Mouse (Mus musculus) hindbrain, embryonic 13.5 days (tissue): ENCODE measurements around the gene H2-Q2. TPM values are rescaled to one million over a fixed set of nuclear protein-coding genes. Genes with fewer than 3 reads are reported as not detected.
"Not testable (repeated sequence)": the region's sequence is repeated elsewhere in the genome, so short reads cannot be mapped to it uniquely, and the experiment has no call there.

ENCODE experiments used
- ATAC-seq: fragments of 200-750 bp; cut with Nextera tagmentation; 2 replicates; pipeline ENCODE4 v1.8.0; 2017; ENCODE audit warnings: moderate TSS enrichment; ENCODE audit not compliant: low FRiP score
- H3K27ac ChIP-seq: fragments of 300-500 bp; sonication (generic); 2 replicates; pipeline ENCODE4 v1.5.1; 2015; ENCODE audit warnings: inconsistent platforms, mild to moderate bottlenecking, moderate library complexity
- H3K27me3 ChIP-seq: fragments of 300-500 bp; sonication (generic); 2 replicates; pipeline ENCODE4 v1.6.1; 2015; ENCODE audit warnings: mild to moderate bottlenecking, inconsistent platforms
- H3K36me3 ChIP-seq: fragments of 300-500 bp; sonication (generic); 2 replicates; pipeline ENCODE4 v1.6.1; 2015; ENCODE audit warnings: mild to moderate bottlenecking, inconsistent platforms
- H3K4me1 ChIP-seq: fragments of 300-500 bp; sonication (generic); replicated peaks from 2 replicates; pipeline ENCODE4 v1.6.1; 2015; ENCODE audit warnings: inconsistent platforms
- H3K4me2 ChIP-seq: fragments of 300-500 bp; sonication (generic); 2 replicates; pipeline ENCODE4 v1.6.1; 2015; ENCODE audit warnings: inconsistent platforms, mild to moderate bottlenecking, moderate library complexity
- H3K4me3 ChIP-seq: fragments of 300-500 bp; sonication (generic); 2 replicates; pipeline ENCODE4 v1.5.1; 2015; ENCODE audit warnings: mild to moderate bottlenecking, inconsistent platforms
- H3K9ac ChIP-seq: fragments of 300-500 bp; sonication (generic); 2 replicates; pipeline ENCODE4 v1.6.1; 2015; ENCODE audit warnings: mild to moderate bottlenecking, inconsistent platforms
- H3K9me3 ChIP-seq: fragments of 300-500 bp; sonication (generic); 2 replicates; pipeline ENCODE4 v1.6.1; 2016; ENCODE audit warnings: inconsistent platforms
- WGBS: fragments of 180-500 bp; shearing (Covaris S2); methylation state at CpG from one replicate; pipeline ENCODE4 v1.1.7; 2015; 5-methylcytosine and 5-hydroxymethylcytosine counted together
- polyA plus RNA-seq: library from polyadenylated mRNA; unstranded; fragments of >200 nt; fragmentation: Nextera tagmentation; extraction: Ambion mirVana; gene quantifications from 2 replicates; pipeline ENCODE4 v1.2.1, GENCODE M21; 2015

Gene H2-Q2
- 0.68 and 1.0 TPM in 2 replicates for polyA plus RNA-seq

GRCm38 (mm10) chr17:35342071-35342671, at the start of gene H2-Q2:
TSS of gene H2-Q2 (plus strand) at chr17:35342242.
- Histone ChIP-seq H3K9ac (peak within 1 kb of the TSS; percentile 64), H3K4me2 (peak within 1 kb of the TSS; percentile 79), H3K27me3 (peaks cover 66% of the 10 kb centered on the region), H3K36me3 (no peaks in the 10 kb centered on the region), H3K27ac (no peak within 1 kb of the TSS), H3K4me3 (peak within 1 kb of the TSS; percentile 45), H3K4me1 (peaks cover 13% of the 10 kb centered on the region), H3K9me3 (no peaks in the 10 kb centered on the region)
- 1% methylated on average over 40 of the region's 40 CpGs for WGBS
- ATAC-seq, result no peak

- ATAC-seq, H3K4me1 ChIP-seq, H3K9me3 ChIP-seq, H3K27ac ChIP-seq, H3K36me3 ChIP-seq, H3K27me3 ChIP-seq, H3K4me3 ChIP-seq, H3K9ac ChIP-seq, H3K4me2 ChIP-seq: not testable (repeated sequence)
- 8% methylated on average over 5 of the region's 5 CpGs for WGBS
Observed at GRCm38 (mm10) chr17:35295796-35296195, 46.2 kb upstream of the H2-Q2 start.

GRCm38 (mm10) chr17:35300261-35300945, 41.6 kb upstream of the H2-Q2 start:
- WGBS, result 89% methylated on average over 7 of the region's 7 CpGs
- H3K9me3 ChIP-seq, H3K9ac ChIP-seq, H3K27ac ChIP-seq, H3K27me3 ChIP-seq, H3K4me2 ChIP-seq, H3K36me3 ChIP-seq, H3K4me1 ChIP-seq, H3K4me3 ChIP-seq, ATAC-seq: not testable (repeated sequence)

- 0 out of 2 replicates have a peak, but pooled peaks cover 4% of the 10 kb centered on the region for H3K27me3 ChIP-seq
- H3K9me3 ChIP-seq, result no peaks in the 10 kb centered on the region
- no peak overlapping the region for H3K27ac ChIP-seq
- H3K9ac ChIP-seq, result no peak overlapping the region
- no peaks in the 10 kb centered on the region for H3K4me1 ChIP-seq
- ATAC-seq, result no peak
- H3K36me3 ChIP-seq, result no peaks in the 10 kb centered on the region
- WGBS, result 34% methylated on average over 13 of the region's 13 CpGs
- H3K4me3 ChIP-seq, result no peak overlapping the region
- H3K4me2 ChIP-seq, result no peak overlapping the region
Observed at GRCm38 (mm10) chr17:35301645-35302258, 40.3 kb upstream of the H2-Q2 start.

- Histone ChIP-seq H3K27me3 (peaks cover 8% of the 10 kb centered on the region; the same call in 1 of the 2 replicates), H3K4me1 (no peaks in the 10 kb centered on the region), H3K36me3 (no peaks in the 10 kb centered on the region), H3K4me2 (no peak overlapping the region), H3K9me3 (no peaks in the 10 kb centered on the region), H3K4me3 (no peak overlapping the region), H3K9ac (no peak overlapping the region), H3K27ac (no peak overlapping the region)
- 83% methylated on average over 2 of the region's 2 CpGs for WGBS
- no peak for ATAC-seq
Observed at GRCm38 (mm10) chr17:35303271-35303670, 38.8 kb upstream of the H2-Q2 start.

GRCm38 (mm10) chr17:35303756-35304350, 38.2 kb upstream of the H2-Q2 start:
- no peak overlapping the region for H3K4me3 ChIP-seq
- no peaks in the 10 kb centered on the region for H3K9me3 ChIP-seq
- WGBS, result 85% methylated on average over 10 of the region's 10 CpGs
- no peak overlapping the region for H3K4me2 ChIP-seq
- H3K27ac ChIP-seq, result no peak overlapping the region
- no peak overlapping the region for H3K9ac ChIP-seq
- no peaks in the 10 kb centered on the region for H3K36me3 ChIP-seq
- H3K27me3 ChIP-seq, result peaks cover 12% of the 10 kb centered on the region
- no peaks in the 10 kb centered on the region for H3K4me1 ChIP-seq
- no peak for ATAC-seq

GRCm38 (mm10) chr17:35304478-35304877, 37.6 kb upstream of the H2-Q2 start:
- Histone ChIP-seq H3K4me2 (no peak overlapping the region), H3K27me3 (peaks cover 15% of the 10 kb centered on the region), H3K36me3 (no peaks in the 10 kb centered on the region), H3K4me3 (no peak overlapping the region), H3K9ac (no peak overlapping the region), H3K27ac (no peak overlapping the region), H3K9me3 (no peaks in the 10 kb centered on the region), H3K4me1 (no peaks in the 10 kb centered on the region)
- no peak for ATAC-seq
- 76% methylated on average over 6 of the region's 6 CpGs for WGBS

DNA sequence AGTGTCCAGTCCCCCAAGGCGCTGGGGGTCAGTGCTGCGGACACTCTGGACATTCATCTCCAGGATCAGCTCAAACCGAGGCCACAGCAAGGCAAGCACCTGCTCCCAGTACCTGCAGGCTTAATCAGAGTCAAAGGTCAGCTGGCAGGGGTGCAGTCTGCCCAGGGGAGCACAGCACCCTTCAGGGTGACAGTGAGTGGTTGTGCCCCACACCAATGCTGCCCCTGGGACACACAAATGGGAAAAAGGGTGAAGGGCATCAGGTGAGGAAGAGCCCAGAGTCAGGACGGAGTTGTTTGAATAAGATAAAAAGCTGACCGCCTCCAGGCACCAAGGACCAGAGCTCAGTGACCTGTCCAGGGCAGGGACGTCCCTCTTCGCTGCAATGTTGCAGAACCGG, 37.1 kb upstream of the H2-Q2 start:
- not testable (repeated sequence) for H3K4me1 ChIP-seq, H3K4me2 ChIP-seq, H3K4me3 ChIP-seq, H3K9me3 ChIP-seq, H3K27ac ChIP-seq, ATAC-seq, H3K9ac ChIP-seq, H3K36me3 ChIP-seq
- WGBS, result 83% methylated on average over 8 of the region's 8 CpGs
- H3K27me3 ChIP-seq, result peaks cover 15% of the 10 kb centered on the region

DNA sequence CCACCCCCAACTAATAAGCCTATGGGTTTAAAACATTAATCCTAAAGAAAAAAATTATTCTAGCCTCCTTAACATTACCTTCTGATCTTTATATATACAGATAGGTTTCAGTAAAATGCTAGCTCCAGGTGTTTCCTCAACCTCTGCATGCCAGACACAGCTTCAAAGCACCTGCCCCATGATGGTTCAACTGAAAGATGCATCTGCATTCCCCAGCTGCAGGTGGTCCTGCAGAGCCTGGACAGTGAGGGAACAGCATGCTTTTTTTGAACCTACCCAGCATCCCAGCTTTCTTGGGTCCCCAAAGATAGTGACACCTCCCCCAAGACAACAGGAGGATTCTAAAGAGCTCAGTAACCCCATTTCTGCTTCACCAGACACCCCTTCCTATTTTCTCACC, 23.4 kb upstream of the H2-Q2 start:
- Histone ChIP-seq H3K4me1 (peaks cover 12% of the 10 kb centered on the region), H3K27me3 (peaks cover 62% of the 10 kb centered on the region), H3K9ac (no peak overlapping the region)

DNA sequence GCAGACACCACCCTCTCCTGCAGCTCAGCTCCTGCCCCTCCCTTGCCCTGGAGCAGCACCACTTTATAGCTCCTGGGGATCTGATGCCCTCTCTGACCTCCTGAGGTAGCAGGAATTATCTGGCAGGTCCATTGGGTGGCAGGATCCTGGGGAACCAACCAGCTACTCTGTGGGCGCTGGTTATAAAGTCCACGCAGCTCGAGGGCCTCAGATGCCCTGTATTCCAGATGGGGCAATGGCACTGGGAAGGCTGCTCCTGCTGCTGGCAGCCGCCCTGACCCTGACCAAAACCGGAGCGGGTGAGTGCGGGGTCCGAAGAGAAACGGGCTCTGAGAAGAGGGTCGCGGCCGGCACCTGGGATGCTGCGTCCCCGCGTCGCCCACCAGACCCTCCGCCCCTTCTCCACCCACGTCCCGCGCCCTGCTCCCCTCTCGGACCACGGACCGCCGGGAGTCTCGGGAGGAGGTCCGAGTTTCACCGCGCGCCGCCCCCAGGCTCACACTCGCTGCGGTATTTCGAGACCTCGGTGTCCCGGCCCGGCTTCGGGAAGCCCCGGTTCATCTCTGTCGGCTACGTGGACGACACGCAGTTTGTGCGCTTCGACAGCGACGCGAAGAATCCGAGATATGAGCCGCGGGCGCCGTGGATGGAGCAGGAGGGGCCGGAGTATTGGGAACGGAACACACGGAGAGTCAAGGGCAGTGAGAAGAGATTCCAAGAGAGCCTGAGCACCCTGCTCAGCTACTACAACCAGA, 21.5 kb upstream of the H2-Q2 start, which contains the start of gene H2-Q1:
TSS of gene H2-Q1 (plus strand) at position 79 of the 755 bp plus-strand sequence.
- Histone ChIP-seq H3K4me2 (peak within 1 kb of the TSS; percentile 60), H3K9ac (peak within 1 kb of the TSS; percentile 49), H3K4me1 (peaks cover 12% of the 10 kb centered on the region), H3K4me3 (peak within 1 kb of the TSS; percentile 39), H3K36me3 (no peaks in the 10 kb centered on the region), H3K27me3 (peaks cover 60% of the 10 kb centered on the region), H3K9me3 (no peaks in the 10 kb centered on the region), H3K27ac (no peak within 1 kb of the TSS)
- 2% methylated on average over 53 of the region's 55 CpGs for WGBS
- no peak for ATAC-seq

More for the DNA sequence above, 23.4 kb upstream of the H2-Q2 start:
- no peak for ATAC-seq
- Histone ChIP-seq H3K4me3 (no peak overlapping the region), H3K4me2 (no peak overlapping the region), H3K9me3 (no peaks in the 10 kb centered on the region), H3K36me3 (no peaks in the 10 kb centered on the region), H3K27ac (no peak overlapping the region)

- H3K4me1 ChIP-seq, result peaks cover 12% of the 10 kb centered on the region
- not testable (repeated sequence) for H3K4me3 ChIP-seq, H3K4me2 ChIP-seq, H3K9ac ChIP-seq, H3K27ac ChIP-seq, H3K9me3 ChIP-seq, H3K36me3 ChIP-seq, ATAC-seq
- peaks cover 39% of the 10 kb centered on the region for H3K27me3 ChIP-seq
- WGBS, result 58% methylated on average over 1 of the region's 1 CpGs
Observed at GRCm38 (mm10) chr17:35325124-35325523, 16.9 kb upstream of the H2-Q2 start.

GRCm38 (mm10) chr17:35326000-35326399, 16.0 kb upstream of the H2-Q2 start:
- not testable (repeated sequence) for H3K9me3 ChIP-seq, H3K4me1 ChIP-seq, H3K4me2 ChIP-seq, H3K4me3 ChIP-seq, H3K36me3 ChIP-seq, H3K27ac ChIP-seq, H3K9ac ChIP-seq, ATAC-seq
- H3K27me3 ChIP-seq, result peaks cover 31% of the 10 kb centered on the region
